Mouse (Mus musculus): Measurements from ENCODE around the gene Ptpn14. TPM values are rescaled to one million over a fixed set of nuclear protein-coding genes. Genes with fewer than 3 reads are reported as not detected.

Ptpn14 gene
- total RNA-seq, 2 experiments from 2014 or later: 18.5 to 22.7 TPM

DNA sequence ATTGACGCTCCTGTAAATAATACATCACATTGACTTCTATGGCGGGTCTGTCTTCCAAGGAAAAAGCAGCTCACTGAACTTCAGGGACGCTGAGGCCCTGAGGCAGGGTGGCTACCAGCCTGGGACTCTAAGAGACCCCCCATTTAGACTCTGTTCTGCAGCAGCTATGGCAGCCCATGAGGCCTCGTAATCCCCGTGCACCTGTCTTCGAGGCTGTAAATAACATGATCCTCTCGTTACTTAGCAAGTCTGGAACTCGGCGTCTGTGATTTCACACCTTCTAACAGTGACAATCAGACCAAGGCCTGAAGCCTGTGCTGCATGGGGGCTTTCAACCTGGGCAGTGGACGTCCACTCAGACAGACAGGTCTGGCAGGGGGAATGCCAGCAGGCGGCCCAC is 175.1 kb downstream of the Ptpn14 start:
- DNase-seq: no peak

DNA sequence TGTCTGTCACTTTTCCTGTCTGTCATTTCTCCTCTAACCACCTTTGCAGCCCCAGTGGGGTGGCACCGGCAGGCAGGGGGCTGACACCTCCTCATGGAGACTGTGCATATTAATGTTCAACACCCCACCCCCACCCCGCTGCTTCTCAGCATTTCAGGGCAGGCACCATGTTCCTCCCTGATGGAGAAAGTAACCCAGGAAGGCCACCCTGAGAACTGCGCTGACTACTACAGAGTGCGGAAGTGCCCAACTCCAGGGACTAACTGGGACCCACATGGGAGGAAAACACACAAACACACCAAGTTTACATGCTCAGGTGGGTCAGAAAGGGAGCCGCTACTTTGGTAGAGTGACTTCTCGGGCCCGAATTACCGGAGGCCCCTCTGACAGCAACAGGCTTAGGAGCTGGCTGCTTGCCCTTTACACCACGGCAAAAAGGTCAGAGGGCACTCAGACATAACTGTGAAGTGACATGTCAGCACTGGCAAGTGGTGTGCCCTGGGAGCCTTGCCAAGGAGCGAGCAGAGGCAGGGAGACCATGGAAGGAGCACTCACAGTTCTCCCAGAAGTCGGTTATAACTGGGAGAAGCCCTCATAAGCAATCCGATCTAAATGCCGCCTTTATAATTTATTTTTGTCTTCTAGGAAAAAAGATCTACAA is 182.7 kb downstream of the Ptpn14 start:
- peak; percentile 86 to 88 for DNase-seq

DNA sequence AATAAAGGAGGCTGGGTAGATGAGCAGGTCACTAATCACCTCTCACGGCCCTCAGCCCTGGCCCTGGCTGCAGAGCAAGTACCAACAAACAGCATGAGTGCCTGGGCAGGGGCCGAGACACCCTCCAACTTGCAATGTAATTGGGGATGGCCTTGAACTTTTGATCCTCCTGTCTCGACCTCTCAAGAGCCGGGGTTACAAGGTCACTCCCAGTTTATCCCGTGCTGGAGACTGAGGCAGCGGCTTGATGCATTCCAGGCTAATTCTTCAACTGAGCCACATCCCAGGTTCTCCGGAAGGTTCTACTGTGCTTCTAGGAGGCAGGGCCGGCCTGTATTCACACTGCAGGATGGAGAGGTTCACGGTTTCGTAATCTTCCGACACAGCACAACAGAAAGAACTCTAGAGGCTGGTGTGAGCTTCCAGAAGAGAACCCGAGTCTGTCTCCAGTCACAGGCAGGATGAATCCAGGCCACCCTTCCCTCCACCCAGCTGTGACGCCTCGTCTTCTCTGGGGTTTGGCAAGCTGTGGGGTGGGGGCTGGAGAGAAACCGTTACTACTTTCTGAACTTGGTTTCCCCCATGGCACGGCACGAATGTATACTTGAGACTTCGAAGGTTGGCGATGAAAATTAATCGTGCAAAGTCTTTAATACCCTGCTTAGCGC is 185.2 kb downstream of the Ptpn14 start:
- DNase-seq: no peak

DNA sequence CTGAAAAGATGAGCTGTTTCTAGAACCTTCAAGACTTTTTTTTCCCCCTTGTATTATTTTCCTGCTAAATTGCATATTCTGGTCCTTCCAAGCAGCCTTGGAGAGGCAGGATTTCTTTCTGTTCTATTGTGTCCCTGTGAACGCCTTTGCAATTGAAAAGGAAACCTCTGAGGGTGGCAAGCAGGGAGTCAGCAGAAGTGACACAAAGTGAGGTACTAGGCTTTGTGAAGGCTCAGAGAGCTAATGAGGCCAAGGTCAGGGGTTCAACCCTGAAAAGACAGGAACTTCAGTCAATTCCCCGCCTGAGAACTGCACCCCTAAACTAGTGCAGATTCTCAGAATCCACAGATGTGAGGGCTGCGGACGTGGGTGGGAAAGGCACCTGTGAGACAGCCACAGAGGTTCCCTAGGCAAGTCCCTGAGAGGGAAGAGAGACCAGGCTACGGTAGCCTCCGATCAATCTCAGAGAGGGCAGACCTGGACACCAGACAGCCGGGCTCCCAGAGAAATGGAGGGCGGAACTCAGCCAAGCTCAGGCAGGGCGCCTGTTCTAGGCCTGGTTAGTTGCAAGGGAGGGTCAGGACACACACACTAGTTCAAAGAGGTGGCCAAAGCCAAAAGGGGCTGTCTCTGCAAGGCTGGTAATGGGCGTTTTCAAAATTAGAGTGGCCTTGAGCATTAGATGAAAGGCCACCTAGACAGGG is 188.5 kb downstream of the Ptpn14 start:
- peak; percentile 20 to 46 for DNase-seq

DNA sequence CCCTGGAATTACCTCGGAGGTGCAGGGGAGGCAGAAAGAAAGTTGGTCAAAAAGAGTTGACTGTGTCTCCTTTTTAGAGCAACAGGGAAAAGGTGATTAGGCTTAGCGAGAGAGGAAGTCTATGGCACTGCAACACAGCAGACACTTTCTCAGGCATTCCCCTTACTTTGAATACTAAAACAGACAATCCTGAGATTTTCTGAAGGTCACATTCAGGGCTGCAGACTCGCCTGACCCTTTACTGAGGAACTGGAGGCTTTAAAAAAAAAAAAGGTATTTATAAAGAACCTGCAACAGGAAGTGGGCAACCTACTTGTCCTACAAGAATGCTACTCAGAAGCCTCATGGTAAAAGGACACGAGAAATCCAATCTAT is 189.0 kb downstream of the Ptpn14 start:
- DNase-seq: no peak

DNA sequence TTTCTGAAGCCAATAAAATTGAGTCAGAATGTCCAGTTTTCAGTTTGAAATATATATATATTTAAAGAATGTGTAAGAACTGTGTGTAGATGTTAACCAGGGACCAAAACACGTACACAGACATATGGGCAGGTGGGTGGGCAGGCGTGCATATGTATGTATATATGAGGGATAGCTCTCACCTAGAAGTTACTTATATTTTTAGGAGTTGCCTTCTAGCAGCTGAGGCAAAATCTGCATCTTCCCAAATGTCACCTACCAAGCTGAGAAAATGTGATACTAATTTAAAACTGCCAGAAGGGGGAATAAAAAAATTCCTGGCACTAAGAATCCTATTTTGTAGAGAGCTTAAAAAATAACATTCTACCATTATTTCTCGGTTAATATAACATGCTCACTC is 191.7 kb downstream of the Ptpn14 start:
- no peak for DNase-seq

DNA sequence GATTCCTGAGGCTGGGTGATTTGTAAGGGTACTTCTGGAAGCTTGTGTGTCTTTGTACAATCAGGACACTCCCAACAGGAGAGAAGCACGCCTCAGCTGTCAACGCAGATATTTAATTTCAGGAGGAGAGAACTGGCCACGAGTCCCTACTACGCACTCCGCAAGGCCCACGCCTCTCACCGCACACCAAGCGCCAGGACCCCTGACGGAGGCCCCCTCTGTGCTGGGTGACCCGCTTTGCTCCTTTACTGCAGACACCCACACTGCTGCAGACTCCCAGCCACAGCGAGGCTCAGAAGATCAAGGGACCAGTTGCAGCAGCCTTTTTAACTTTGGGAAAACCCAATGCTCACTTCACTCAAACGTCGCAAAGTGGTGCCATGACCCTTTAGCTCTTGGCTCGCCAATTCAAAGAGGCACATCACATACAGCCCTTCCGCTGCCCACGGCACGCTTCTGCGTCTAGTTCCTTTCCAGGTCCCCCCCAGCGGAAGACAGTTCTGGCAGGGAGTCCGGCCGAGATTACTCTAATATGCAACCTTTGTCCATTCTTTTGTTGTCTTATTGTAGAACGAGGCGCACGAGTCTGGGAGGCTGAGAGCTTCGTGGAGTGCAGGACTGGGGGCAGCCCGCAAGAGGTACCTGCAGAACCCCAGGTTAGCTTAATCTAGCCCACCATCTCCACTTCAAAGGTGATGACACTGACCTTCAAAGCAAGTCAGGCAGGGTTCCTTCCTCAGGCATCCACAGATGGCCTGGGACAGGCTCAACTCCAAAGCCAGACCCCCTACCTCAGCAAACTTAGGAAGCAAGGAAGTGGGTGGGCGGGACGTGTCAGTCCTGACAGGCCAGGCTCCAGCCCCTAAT is 192.9 kb downstream of the Ptpn14 start:
- DNase-seq: peak; percentile 20 to 28

DNA sequence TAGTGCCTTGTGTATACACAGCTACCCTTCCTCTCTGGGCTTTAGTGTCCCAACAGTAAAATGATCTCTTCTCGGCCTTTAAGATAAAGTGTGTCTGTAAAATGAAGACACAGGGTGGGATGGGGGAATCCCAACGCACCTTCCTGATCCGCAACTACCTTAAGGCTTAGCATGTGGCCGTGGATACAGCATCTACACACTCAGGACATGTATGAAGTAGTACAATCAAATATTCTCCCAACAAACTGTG is 193.4 kb downstream of the Ptpn14 start:
- DNase-seq: no peak

DNA sequence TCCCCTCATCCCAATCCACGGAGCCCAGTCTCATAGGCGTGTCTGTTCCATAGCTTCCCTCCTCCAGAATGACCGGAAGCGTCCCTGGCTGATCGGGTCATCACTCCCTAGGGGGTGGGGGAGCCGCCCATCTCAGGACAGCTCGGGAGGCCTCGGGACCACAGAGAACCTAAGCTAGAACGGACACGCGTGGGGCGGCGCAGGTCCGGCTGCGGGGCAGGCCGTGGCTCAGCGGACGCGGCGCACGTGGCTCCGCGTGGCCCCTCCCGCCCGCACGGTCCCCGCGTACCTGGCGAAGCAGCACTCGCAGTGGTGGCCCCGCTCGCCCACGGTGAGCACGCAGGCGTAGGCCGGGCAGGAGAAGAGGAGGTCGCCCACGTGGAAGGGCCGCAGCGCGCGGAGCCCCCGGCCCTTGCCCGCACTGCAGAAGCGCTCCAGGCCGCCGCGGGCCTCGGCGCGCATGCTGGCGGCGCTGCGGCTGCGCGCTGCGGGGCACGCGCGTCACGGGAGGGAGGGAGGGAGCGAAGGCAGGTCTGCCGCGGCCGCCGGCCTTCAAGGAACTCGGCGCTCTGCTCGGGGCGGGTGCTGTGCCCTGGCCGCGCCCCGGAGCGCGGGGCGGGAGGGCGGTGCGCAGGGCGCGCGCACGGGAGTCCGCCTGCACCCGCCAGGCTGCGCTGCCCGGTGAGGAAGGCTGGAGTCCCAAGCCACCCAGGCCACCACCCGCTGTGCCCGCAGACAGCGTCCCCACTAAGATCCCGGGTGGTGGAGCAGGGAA is 193.9 kb downstream of the Ptpn14 start, which contains the start of gene Smyd2:
Smyd2 (minus strand) TSS at position 546 of the 775 bp plus-strand sequence.
- peak; percentile 87 to 91 for DNase-seq

DNA sequence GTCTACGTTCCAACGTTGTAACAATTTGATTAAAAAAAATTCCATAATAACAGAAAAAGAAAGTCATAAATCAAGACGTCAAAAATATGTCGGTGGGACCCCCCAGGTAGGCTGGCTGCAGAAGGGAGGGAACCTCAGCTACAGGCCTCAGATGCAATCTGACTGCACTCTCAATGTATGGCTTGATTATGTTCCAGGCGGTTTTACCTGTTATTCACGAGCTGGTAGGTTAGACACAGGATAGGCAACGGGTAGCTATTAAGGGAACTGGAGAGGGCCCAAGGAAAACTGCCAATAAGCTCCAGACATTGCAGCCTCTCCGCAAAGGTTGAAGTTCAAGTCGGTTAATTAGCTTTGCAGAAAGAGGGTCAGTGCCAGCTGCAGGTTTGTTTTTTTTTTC is 194.7 kb downstream of the Ptpn14 start:
- DNase-seq: no peak

DNA sequence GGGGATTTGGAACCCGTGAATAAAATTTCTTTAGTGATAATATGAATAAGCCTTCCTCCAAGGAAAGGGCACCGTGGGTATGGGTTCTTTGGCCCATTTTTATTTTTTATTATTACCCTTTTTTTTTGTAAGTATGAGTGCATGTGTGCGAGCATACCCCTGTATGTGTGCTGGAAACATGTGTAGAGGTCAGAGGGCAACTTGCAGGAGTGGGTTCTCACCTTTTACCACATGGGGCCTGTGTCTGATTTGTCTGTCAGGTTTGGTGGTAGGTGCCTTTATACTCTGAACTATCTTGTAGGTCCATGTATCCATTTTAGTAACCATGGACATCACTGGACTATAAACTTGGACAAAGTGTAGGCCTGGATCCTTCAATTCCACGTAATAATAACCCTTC is 195.1 kb downstream of the Ptpn14 start:
- DNase-seq: no peak

DNA sequence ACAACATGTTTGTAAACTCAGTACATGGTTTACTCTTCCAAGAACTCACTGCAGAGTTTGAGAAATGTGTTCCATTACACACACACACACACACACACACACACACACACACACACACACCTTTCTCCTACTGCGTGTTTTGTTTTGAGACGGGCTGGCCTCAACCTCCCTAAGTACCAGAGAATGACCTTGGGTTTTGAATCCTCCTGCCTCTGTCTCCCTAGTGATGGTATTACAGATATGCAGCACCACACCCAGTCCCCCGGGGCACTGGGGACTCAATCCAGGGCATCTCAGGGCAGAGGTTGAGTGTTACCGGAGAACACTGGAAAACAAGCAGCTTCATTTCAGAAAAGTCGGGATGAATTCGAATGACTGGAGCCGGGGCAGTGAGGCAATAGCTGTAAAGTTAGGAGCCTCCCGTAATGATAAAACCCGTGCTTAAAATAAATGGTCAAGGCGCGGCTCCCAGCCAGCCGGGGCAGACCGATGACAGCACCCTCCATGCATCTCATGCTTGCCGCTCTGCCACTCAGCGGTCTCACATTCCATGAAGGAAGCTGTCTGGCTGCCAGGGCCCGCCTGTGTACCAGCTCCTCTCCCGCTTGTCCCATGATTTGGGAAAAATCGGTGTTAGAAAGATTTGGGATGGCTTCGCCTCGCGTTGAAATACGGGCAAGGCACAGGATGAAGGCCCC is 196.0 kb downstream of the Ptpn14 start:
- no peak for DNase-seq

DNA sequence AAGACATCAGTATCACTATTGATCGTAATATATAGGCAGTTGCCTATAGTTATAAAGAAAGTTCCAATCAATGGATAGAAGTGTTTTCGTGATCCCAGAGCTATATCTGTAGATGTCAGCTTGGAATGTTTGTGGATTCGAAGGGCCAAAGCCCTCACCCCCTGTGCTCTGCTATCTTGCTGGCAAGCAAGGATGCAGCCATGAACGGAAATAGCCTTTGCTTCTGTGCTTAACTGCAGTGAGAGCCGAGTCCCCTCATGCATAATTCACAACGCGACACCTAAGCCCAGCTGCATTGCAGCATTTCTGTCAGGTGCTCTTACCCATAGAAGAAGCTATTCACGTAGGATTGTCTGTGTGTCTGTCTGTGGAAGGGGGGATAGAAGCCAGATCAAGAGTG is 198.2 kb downstream of the Ptpn14 start:
- DNase-seq: no peak

Other genes starting within 250 kb of the Ptpn14 start
- gene Cenpf, start 40.2 kb upstream of the Ptpn14 start, total RNA-seq (2021): 1 to 10 TPM; 4.0 to 4.7 TPM
- gene Smyd2, start 194.1 kb downstream of the Ptpn14 start, total RNA-seq (2021): 10 to 100 TPM; 76.7 to 81.8 TPM

All from adrenal gland, postnatal 36 days (tissue).